Mouse (Mus musculus): ENCODE results near the gene Fcgr1. TPM values are rescaled to one million over a fixed set of nuclear protein-coding genes. Genes with fewer than 3 reads are reported as not detected.
A peak's percentile ranks its signal among the peaks of the same experiment; 100 is the strongest.
"Not testable (repeated sequence)": the region's sequence is repeated elsewhere in the genome, so short reads cannot be mapped to it uniquely, and the experiment has no call there.

The Fcgr1 gene
- polyA plus RNA-seq (2014; fragmentation: Nextera tagmentation; extraction: Ambion mirVana), result 4.0 and 5.3 TPM in 2 replicates

GRCm38 (mm10) chr3:96293787-96294186, at the start of gene Fcgr1:
Fcgr1 (minus strand) TSS chr3:96293969.
- DNase-seq (ENCODE audit: low spot score) (no peak), ATAC-seq (ENCODE audit: low read depth) (no peak)
- Histone ChIP-seq H3K9me3 (ENCODE audit: control insufficient read depth, low read length) (no peaks in the 10 kb centered on the region), H3K36me3 (ENCODE audit: control insufficient read depth, insufficient read depth, low read length) (no peaks in the 10 kb centered on the region), H3K4me2 (ENCODE audit: low read depth, low read length) (no peak within 1 kb of the TSS), H3K27me3 (replicated peaks; ENCODE audit: control insufficient read depth, insufficient read depth, low read length) (0 out of 2 replicates have a peak, but pooled peaks cover 3% of the 10 kb centered on the region), H3K4me3 (ENCODE audit: low read depth, low read length) (no peak within 1 kb of the TSS), H3K27ac (replicated peaks; ENCODE audit: low read depth, low read length) (no peak within 1 kb of the TSS), H3K9ac (ENCODE audit: low read depth, low read length) (no peak within 1 kb of the TSS), H3K4me1 (ENCODE audit: control insufficient read depth, insufficient read depth, low read length) (no peaks in the 10 kb centered on the region)
- WGBS, result 79% methylated on average over 4 of the region's 4 CpGs

GRCm38 (mm10) chr3:96342652-96343051, 48.9 kb upstream of the Fcgr1 start:
- DNase-seq (ENCODE audit: low spot score); H3K4me2 ChIP-seq (ENCODE audit: low read depth, low read length); H3K27ac ChIP-seq (replicated peaks; ENCODE audit: low read depth, low read length); H3K4me3 ChIP-seq (ENCODE audit: low read depth, low read length); ATAC-seq (ENCODE audit: low read depth); H3K36me3 ChIP-seq (ENCODE audit: control insufficient read depth, insufficient read depth, low read length); H3K9ac ChIP-seq (ENCODE audit: low read depth, low read length); H3K9me3 ChIP-seq (ENCODE audit: control insufficient read depth, low read length); H3K4me1 ChIP-seq (ENCODE audit: control insufficient read depth, insufficient read depth, low read length): not testable (repeated sequence)
- 62% methylated on average over 12 of the region's 13 CpGs for WGBS
- H3K27me3 ChIP-seq (replicated peaks; ENCODE audit: control insufficient read depth, insufficient read depth, low read length), result peaks cover 55% of the 10 kb centered on the region

- not testable (repeated sequence) for DNase-seq (ENCODE audit: low spot score); H3K27ac ChIP-seq (replicated peaks; ENCODE audit: low read depth, low read length); H3K4me1 ChIP-seq (ENCODE audit: control insufficient read depth, insufficient read depth, low read length); H3K4me3 ChIP-seq (ENCODE audit: low read depth, low read length); H3K36me3 ChIP-seq (ENCODE audit: control insufficient read depth, insufficient read depth, low read length); H3K9me3 ChIP-seq (ENCODE audit: control insufficient read depth, low read length); H3K4me2 ChIP-seq (ENCODE audit: low read depth, low read length); H3K9ac ChIP-seq (ENCODE audit: low read depth, low read length); ATAC-seq (ENCODE audit: low read depth)
- WGBS, result 45% methylated on average over 3 of the region's 3 CpGs
- H3K27me3 ChIP-seq (replicated peaks; ENCODE audit: control insufficient read depth, insufficient read depth, low read length), result peaks cover 61% of the 10 kb centered on the region
Measured at GRCm38 (mm10) chr3:96342100-96342499, 48.3 kb upstream of the Fcgr1 start.

GRCm38 (mm10) chr3:96340611-96341312, 47.0 kb upstream of the Fcgr1 start:
- WGBS, result 3% methylated on average over 24 of the region's 24 CpGs
- DNase-seq (ENCODE audit: low spot score), result peak; percentile 57
- Histone ChIP-seq H3K27ac (replicated peaks; ENCODE audit: low read depth, low read length) (no peak overlapping the region), H3K36me3 (ENCODE audit: control insufficient read depth, insufficient read depth, low read length) (no peaks in the 10 kb centered on the region), H3K4me1 (ENCODE audit: control insufficient read depth, insufficient read depth, low read length) (no peaks in the 10 kb centered on the region), H3K9ac (ENCODE audit: low read depth, low read length) (no peak overlapping the region), H3K4me3 (ENCODE audit: low read depth, low read length) (no peak overlapping the region), H3K4me2 (ENCODE audit: low read depth, low read length) (no peak overlapping the region), H3K27me3 (replicated peaks; ENCODE audit: control insufficient read depth, insufficient read depth, low read length) (peaks cover 74% of the 10 kb centered on the region), H3K9me3 (ENCODE audit: control insufficient read depth, low read length) (no peaks in the 10 kb centered on the region)
- ATAC-seq (ENCODE audit: low read depth), result no peak

- DNase-seq (ENCODE audit: low spot score) (no peak), ATAC-seq (ENCODE audit: low read depth) (no peak)
- Histone ChIP-seq H3K27ac (replicated peaks; ENCODE audit: low read depth, low read length) (no peak overlapping the region), H3K4me2 (ENCODE audit: low read depth, low read length) (no peak overlapping the region), H3K4me1 (ENCODE audit: control insufficient read depth, insufficient read depth, low read length) (no peaks in the 10 kb centered on the region), H3K36me3 (ENCODE audit: control insufficient read depth, insufficient read depth, low read length) (no peaks in the 10 kb centered on the region), H3K4me3 (ENCODE audit: low read depth, low read length) (no peak overlapping the region), H3K9ac (ENCODE audit: low read depth, low read length) (no peak overlapping the region), H3K9me3 (ENCODE audit: control insufficient read depth, low read length) (no peaks in the 10 kb centered on the region), H3K27me3 (replicated peaks; ENCODE audit: control insufficient read depth, insufficient read depth, low read length) (peaks cover 78% of the 10 kb centered on the region)
- WGBS, result 44% methylated on average over 16 of the region's 16 CpGs
Measured at GRCm38 (mm10) chr3:96338849-96339480, 45.2 kb upstream of the Fcgr1 start.

- Histone ChIP-seq H3K9me3 (ENCODE audit: control insufficient read depth, low read length) (no peaks in the 10 kb centered on the region), H3K4me2 (ENCODE audit: low read depth, low read length) (no peak overlapping the region), H3K27ac (replicated peaks; ENCODE audit: low read depth, low read length) (no peak overlapping the region), H3K4me1 (ENCODE audit: control insufficient read depth, insufficient read depth, low read length) (no peaks in the 10 kb centered on the region), H3K36me3 (ENCODE audit: control insufficient read depth, insufficient read depth, low read length) (no peaks in the 10 kb centered on the region), H3K9ac (ENCODE audit: low read depth, low read length) (no peak overlapping the region), H3K27me3 (replicated peaks; ENCODE audit: control insufficient read depth, insufficient read depth, low read length) (peaks cover 85% of the 10 kb centered on the region), H3K4me3 (ENCODE audit: low read depth, low read length) (no peak overlapping the region)
- 91% methylated on average over 8 of the region's 8 CpGs for WGBS
- DNase-seq (ENCODE audit: low spot score) (no peak), ATAC-seq (ENCODE audit: low read depth) (no peak)
Measured at GRCm38 (mm10) chr3:96338043-96338442, 44.3 kb upstream of the Fcgr1 start.

GRCm38 (mm10) chr3:96337269-96337668, 43.5 kb upstream of the Fcgr1 start:
- no peaks in the 10 kb centered on the region for H3K36me3 ChIP-seq (ENCODE audit: control insufficient read depth, insufficient read depth, low read length)
- 88% methylated on average over 6 of the region's 6 CpGs for WGBS
- ATAC-seq (ENCODE audit: low read depth) (no peak), DNase-seq (ENCODE audit: low spot score) (no peak)
- H3K4me2 ChIP-seq (ENCODE audit: low read depth, low read length), result no peak overlapping the region
- no peak overlapping the region for H3K9ac ChIP-seq (ENCODE audit: low read depth, low read length)
- H3K27me3 ChIP-seq (replicated peaks; ENCODE audit: control insufficient read depth, insufficient read depth, low read length), result peaks cover 87% of the 10 kb centered on the region
- no peak overlapping the region for H3K4me3 ChIP-seq (ENCODE audit: low read depth, low read length)
- no peaks in the 10 kb centered on the region for H3K9me3 ChIP-seq (ENCODE audit: control insufficient read depth, low read length)
- no peak overlapping the region for H3K27ac ChIP-seq (replicated peaks; ENCODE audit: low read depth, low read length)
- no peaks in the 10 kb centered on the region for H3K4me1 ChIP-seq (ENCODE audit: control insufficient read depth, insufficient read depth, low read length)

- no peak for ATAC-seq (ENCODE audit: low read depth)
- Histone ChIP-seq H3K9ac (ENCODE audit: low read depth, low read length) (no peak overlapping the region), H3K36me3 (ENCODE audit: control insufficient read depth, insufficient read depth, low read length) (no peaks in the 10 kb centered on the region), H3K4me1 (ENCODE audit: control insufficient read depth, insufficient read depth, low read length) (no peaks in the 10 kb centered on the region), H3K27ac (replicated peaks; ENCODE audit: low read depth, low read length) (no peak overlapping the region), H3K27me3 (replicated peaks; ENCODE audit: control insufficient read depth, insufficient read depth, low read length) (peaks cover 88% of the 10 kb centered on the region), H3K4me2 (ENCODE audit: low read depth, low read length) (no peak overlapping the region), H3K9me3 (ENCODE audit: control insufficient read depth, low read length) (no peaks in the 10 kb centered on the region), H3K4me3 (ENCODE audit: low read depth, low read length) (no peak overlapping the region)
- 77% methylated on average over 1 of the region's 1 CpGs for WGBS
- no peak for DNase-seq (ENCODE audit: low spot score)
Measured at GRCm38 (mm10) chr3:96336636-96337035, 42.9 kb upstream of the Fcgr1 start.

GRCm38 (mm10) chr3:96335591-96335990, 41.8 kb upstream of the Fcgr1 start:
- no peaks in the 10 kb centered on the region for H3K9me3 ChIP-seq (ENCODE audit: control insufficient read depth, low read length)
- H3K4me3 ChIP-seq (ENCODE audit: low read depth, low read length), result no peak overlapping the region
- DNase-seq (ENCODE audit: low spot score) (no peak), ATAC-seq (ENCODE audit: low read depth) (no peak)
- H3K4me1 ChIP-seq (ENCODE audit: control insufficient read depth, insufficient read depth, low read length), result no peaks in the 10 kb centered on the region
- 25% methylated on average over 7 of the region's 7 CpGs for WGBS
- peaks cover 86% of the 10 kb centered on the region for H3K27me3 ChIP-seq (replicated peaks; ENCODE audit: control insufficient read depth, insufficient read depth, low read length)
- no peak overlapping the region for H3K4me2 ChIP-seq (ENCODE audit: low read depth, low read length)
- H3K36me3 ChIP-seq (ENCODE audit: control insufficient read depth, insufficient read depth, low read length), result no peaks in the 10 kb centered on the region
- no peak overlapping the region for H3K27ac ChIP-seq (replicated peaks; ENCODE audit: low read depth, low read length)
- H3K9ac ChIP-seq (ENCODE audit: low read depth, low read length), result no peak overlapping the region

All from embryonic facial prominence, embryonic 14.5 days (tissue).